Mouse (Mus musculus) liver, embryonic 14.5 days (tissue): ENCODE data around the gene Mlec. TPM values are rescaled to one million over a fixed set of nuclear protein-coding genes. Genes with fewer than 3 reads are reported as not detected.

Experiments used
- ATAC-seq: fragments of 200-750 bp; cut with Nextera tagmentation; 2 replicates; pipeline ENCODE4 v1.8.0; 2017; ENCODE audit warnings: moderate number of reproducible peaks, mild to moderate bottlenecking, moderate library complexity; ENCODE audit not compliant: insufficient read depth
- DNase-seq, 3 experiments: peaks; one replicate each; pipeline ENCODE4 v3.0.0-alpha.2; 2012 to 2013; ENCODE audit warnings: low read depth in 3 of 3, low spot score in 3 of 3
- H3K27ac ChIP-seq: fragments of 300-500 bp; sonication (generic); 2 replicates; pipeline ENCODE4 v1.5.1; 2014; ENCODE audit warnings: moderate library complexity, mild to moderate bottlenecking, control low read depth, inconsistent platforms
- H3K27me3 ChIP-seq: fragments of 300-500 bp; sonication (generic); 2 replicates; pipeline ENCODE4 v1.6.1; 2014; ENCODE audit warnings: mild to moderate bottlenecking, low read length, moderate library complexity; ENCODE audit not compliant: control insufficient read depth, insufficient read depth
- H3K36me3 ChIP-seq: fragments of 300-500 bp; sonication (generic); replicated peaks from 2 replicates; pipeline ENCODE4 v1.6.1; 2014; ENCODE audit warnings: low read depth; ENCODE audit not compliant: control insufficient read depth, insufficient read depth
- H3K4me1 ChIP-seq, 2 experiments: fragments of 200-500 bp in 1 of 2; fragments of 300-500 bp in 1 of 2; sonication (generic) in 1 of 2; replicated peaks; 2 replicates each; pipeline ENCODE4 v1.6.1; 2012 to 2014; ENCODE audit warnings: antibody characterized with exemption in 1 of 2, inconsistent platforms in 1 of 2, low read length in 1 of 2; ENCODE audit not compliant: control insufficient read depth in 2 of 2, insufficient read depth in 2 of 2
- H3K4me2 ChIP-seq: fragments of 300-500 bp; sonication (generic); 2 replicates; pipeline ENCODE4 v1.6.1; 2014; ENCODE audit warnings: low read depth, mild to moderate bottlenecking, control low read depth, moderate library complexity
- H3K4me3 ChIP-seq, 2 experiments: fragments of 200-500 bp in 1 of 2; fragments of 300-500 bp in 1 of 2; sonication (generic) in 1 of 2; 2 replicates each; pipeline ENCODE4 v1.5.1; 2012 to 2014; ENCODE audit warnings: low read depth in 2 of 2, low read length in 2 of 2, mild to moderate bottlenecking in 2 of 2, control low read depth in 1 of 2, inconsistent platforms in 1 of 2, moderate library complexity in 1 of 2; ENCODE audit not compliant: insufficient read depth in 1 of 2
- H3K9ac ChIP-seq: fragments of 300-500 bp; sonication (generic); replicated peaks from 2 replicates; pipeline ENCODE4 v1.6.1; 2014; ENCODE audit warnings: mild to moderate bottlenecking, control low read depth, moderate library complexity
- H3K9me3 ChIP-seq: fragments of 300-500 bp; sonication (generic); 2 replicates; pipeline ENCODE4 v1.6.1; 2016; ENCODE audit warnings: low read length, mixed read lengths; ENCODE audit not compliant: control insufficient read depth
- CTCF ChIP-seq: IDR thresholded peaks from 2 replicates; pipeline ENCODE4 v1.5.1; 2016; ENCODE audit warnings: antibody characterized with exemption, low read depth, control low read depth
- EP300 ChIP-seq: IDR thresholded peaks from 2 replicates; pipeline ENCODE4 v1.6.1; 2016; ENCODE audit warnings: antibody characterized with exemption, low read depth
- WGBS: fragments of 180-500 bp; shearing (Covaris S2); extraction: QIAGEN DNeasy Blood & Tissue Kit; methylation state at CpG from one replicate; pipeline ENCODE4 v1.1.7; 2014; ENCODE audit not compliant: insufficient replicate concordance; 5-methylcytosine and 5-hydroxymethylcytosine counted together
- polyA plus RNA-seq, 2 experiments: library from polyadenylated mRNA; depleted of rRNA in 1 of 2; stranded (reverse) in 1 of 2; unstranded in 1 of 2; fragments of >200 nt; fragmentation: Nextera tagmentation in 1 of 2; extraction: Ambion mirVana in 1 of 2; gene quantifications; 2 replicates each; pipeline versions ENCODE4 v1.2.1 to v1.2.3; 2012 to 2014

Gene Mlec
- polyA plus RNA-seq, 2 experiments: 13.9 to 34.1 TPM

DNA sequence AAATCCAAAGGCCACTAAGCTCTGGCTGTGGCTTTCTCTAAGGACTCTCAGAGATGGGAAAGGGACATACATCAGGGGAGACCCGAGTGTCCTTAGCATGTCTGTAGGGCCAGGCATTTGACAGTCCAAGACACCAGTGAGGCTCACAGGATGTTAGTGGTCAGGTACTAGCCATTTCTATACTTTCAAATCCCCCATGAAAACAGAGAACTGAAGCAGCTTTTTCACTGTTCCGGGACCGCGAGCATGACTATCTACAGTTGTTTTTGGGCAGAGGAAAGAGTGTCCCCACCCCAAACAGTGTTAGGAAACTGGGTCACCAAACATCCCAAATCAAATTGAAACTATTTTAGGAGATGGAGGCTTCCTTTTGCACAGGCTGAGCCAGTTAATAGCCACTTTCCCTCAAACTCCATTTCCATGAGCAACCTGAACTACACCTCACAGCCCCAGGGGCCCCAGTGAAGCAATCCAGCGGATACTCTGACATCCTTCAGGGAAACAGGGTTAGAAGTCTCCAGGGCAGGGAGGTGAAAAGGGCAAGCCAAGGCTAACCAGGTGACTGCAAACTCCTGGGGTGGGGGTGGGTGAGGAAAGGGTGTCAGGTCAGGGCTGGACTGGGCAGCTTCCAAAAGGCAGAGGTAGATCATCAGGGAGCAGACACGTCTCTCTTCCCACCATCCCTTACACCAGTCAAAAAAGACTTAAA, 24.5 kb downstream of the Mlec start:
- peak overlapping the region; percentile 18 to 76; a peak in 3 of 4 replicates for H3K4me3 ChIP-seq
- ATAC-seq (no peak), DNase-seq (no peak)
- H3K36me3 ChIP-seq: no peaks in the 10 kb centered on the region; the same call in 1 of the 2 replicates
- peaks cover 0 to 7% of the 10 kb centered on the region in 2 experiments; a peak in 2 of 4 replicates for H3K4me1 ChIP-seq
- no peak overlapping the region for H3K9ac ChIP-seq
- 61% methylated on average over 6 of the region's 6 CpGs for WGBS
- H3K9me3 ChIP-seq: no peaks in the 10 kb centered on the region
- H3K27me3 ChIP-seq: no peaks in the 10 kb centered on the region
- H3K27ac ChIP-seq: no peak overlapping the region
- TF ChIP-seq EP300 (no peak), CTCF (no peak)
- H3K4me2 ChIP-seq: peak overlapping the region; percentile 76

DNA sequence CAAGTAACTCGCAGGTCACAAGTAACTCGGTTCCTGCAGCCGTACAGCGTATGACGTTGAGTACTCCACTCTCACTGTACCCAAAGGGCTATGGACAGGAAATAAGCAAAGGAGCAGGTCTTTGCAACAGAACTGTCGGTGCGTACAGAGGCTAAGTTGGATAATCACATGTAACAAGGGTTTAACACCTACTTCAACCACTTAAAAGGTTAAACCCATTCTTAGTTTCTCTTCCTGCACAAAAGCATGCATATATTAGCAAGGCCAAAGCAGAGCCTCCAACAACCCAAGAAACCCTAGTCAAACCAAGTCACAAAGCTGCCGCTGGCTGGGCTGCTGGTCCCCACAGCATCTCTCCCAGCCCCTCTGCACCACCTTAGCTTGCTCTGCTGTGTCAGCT, 25.5 kb downstream of the Mlec start:
- DNase-seq (no peak), ATAC-seq (no peak)
- Histone ChIP-seq H3K36me3 (no peaks in the 10 kb centered on the region; the same call in 1 of the 2 replicates), H3K27me3 (no peaks in the 10 kb centered on the region), H3K4me1 (peaks cover 0 to 7% of the 10 kb centered on the region in 2 experiments; a peak in 2 of 4 replicates), H3K4me3 (no peak overlapping the region), H3K4me2 (no peak overlapping the region), H3K27ac (no peak overlapping the region), H3K9me3 (no peaks in the 10 kb centered on the region), H3K9ac (no peak overlapping the region)
- WGBS: 83% methylated on average over 8 of the region's 8 CpGs
- no peak for TF ChIP-seq EP300
- no peak for TF ChIP-seq CTCF

DNA sequence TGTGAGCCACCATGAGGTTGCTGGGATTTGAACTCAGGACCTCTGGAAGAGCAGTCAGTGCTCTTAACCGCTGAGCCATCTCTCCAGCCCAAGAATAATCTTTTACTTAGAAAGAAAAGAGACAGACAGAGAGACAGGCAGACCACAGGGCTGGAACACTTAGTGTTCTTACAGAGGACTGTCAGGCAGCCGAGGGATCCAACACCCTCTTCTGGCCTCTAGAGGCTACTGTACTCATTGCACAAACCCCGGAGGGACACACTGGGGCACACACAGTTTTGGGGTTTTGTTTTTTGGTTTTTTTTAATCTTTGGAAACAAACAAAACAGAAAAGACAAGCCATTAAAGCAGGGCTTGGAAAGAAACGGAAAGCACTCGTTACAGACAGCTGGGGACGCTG, 28.7 kb downstream of the Mlec start:
- Histone ChIP-seq H3K36me3 (no peaks in the 10 kb centered on the region; the same call in 1 of the 2 replicates), H3K4me2 (no peak overlapping the region), H3K9me3 (no peaks in the 10 kb centered on the region), H3K27me3 (no peaks in the 10 kb centered on the region), H3K9ac (no peak overlapping the region), H3K4me3 (no peak overlapping the region), H3K4me1 (peaks cover 0 to 7% of the 10 kb centered on the region in 2 experiments; a peak in 2 of 4 replicates), H3K27ac (no peak overlapping the region)
- DNase-seq (no peak), ATAC-seq (no peak)
- no peak for TF ChIP-seq CTCF
- TF ChIP-seq EP300: no peak
- WGBS: 83% methylated on average over 6 of the region's 6 CpGs

DNA sequence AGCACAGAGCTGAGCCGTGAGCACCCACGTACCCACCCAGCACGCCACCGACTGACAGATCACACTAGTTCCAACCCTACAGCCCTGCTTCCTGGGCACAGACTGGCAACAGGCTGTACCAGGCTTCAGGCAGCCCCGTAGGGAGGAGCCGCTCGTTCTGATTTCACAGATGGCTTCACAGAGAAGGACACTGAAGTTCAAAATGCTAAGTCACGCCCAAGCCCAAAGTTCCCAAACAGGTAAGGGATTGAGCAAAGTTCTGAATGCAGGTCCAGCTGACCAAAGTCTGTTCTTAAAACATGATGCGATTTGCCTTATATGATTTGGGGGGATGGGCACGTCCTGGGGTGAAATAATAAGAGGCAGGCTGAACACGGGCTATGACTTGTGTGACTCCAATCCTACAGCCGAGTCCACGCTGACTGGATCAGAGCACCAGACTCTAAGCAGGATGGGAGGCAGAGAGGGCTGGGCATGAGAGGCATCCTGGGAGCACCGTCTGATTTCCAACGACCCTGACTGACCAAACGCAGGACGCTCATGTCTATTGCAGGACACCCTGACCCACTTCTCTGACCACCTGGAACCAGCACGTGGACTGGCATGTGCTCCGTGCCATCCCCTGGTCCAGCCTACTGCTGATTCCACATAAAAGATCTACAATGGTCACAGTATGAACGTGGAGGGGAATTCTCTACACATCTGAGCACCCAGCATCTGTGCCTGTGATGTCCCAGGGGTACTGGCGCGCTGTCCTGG, 30.4 kb downstream of the Mlec start:
- Histone ChIP-seq H3K36me3 (no peaks in the 10 kb centered on the region; the same call in 1 of the 2 replicates), H3K27me3 (no peaks in the 10 kb centered on the region), H3K9ac (no peak overlapping the region), H3K9me3 (no peaks in the 10 kb centered on the region), H3K4me1 (no peaks in the 10 kb centered on the region), H3K4me2 (no peak overlapping the region), H3K27ac (no peak overlapping the region), H3K4me3 (no peak overlapping the region)
- no peak for DNase-seq
- WGBS: 84% methylated on average over 22 of the region's 22 CpGs
- TF ChIP-seq CTCF: no peak
- TF ChIP-seq EP300: no peak
- no peak for ATAC-seq

GRCm38 (mm10) chr5:115126578-115127312, 31.2 kb downstream of the Mlec start:
- Histone ChIP-seq H3K4me3 (no peak overlapping the region), H3K36me3 (no peaks in the 10 kb centered on the region; the same call in 1 of the 2 replicates), H3K4me1 (peaks cover 0 to 3% of the 10 kb centered on the region in 2 experiments; a peak in 2 of 4 replicates), H3K27ac (no peak overlapping the region), H3K4me2 (no peak overlapping the region), H3K9ac (no peak overlapping the region), H3K9me3 (no peaks in the 10 kb centered on the region), H3K27me3 (no peaks in the 10 kb centered on the region)
- TF ChIP-seq EP300: no peak
- no peak for TF ChIP-seq CTCF
- ATAC-seq (no peak), DNase-seq (no peak)
- 80% methylated on average over 28 of the region's 28 CpGs for WGBS
